Mouse (Mus musculus): ENCODE measurements around the gene Cryaa.

GRCm38 (mm10) chr17:31692918-31693317 is 15.3 kb downstream of the Cryaa start:
- TF ChIP-seq CTCF (IDR thresholded peaks at IDR 0.05; ENCODE audit: borderline replicate concordance, insufficient read depth, low read depth, low read length) (no peak), POLR2A (IDR thresholded peaks at IDR 0.05; ENCODE audit: borderline replicate concordance, insufficient read depth, low read length) (no peak)
